Mouse (Mus musculus) intestine, embryonic 14.5 days (tissue): ENCODE data around the gene Alkbh3. TPM values are rescaled to one million over a fixed set of nuclear protein-coding genes. Genes with fewer than 3 reads are reported as not detected.

Source experiments
- ATAC-seq: fragments of 200-750 bp; cut with Nextera tagmentation; replicated peaks from 2 replicates; pipeline ENCODE4 v1.8.0; 2017; ENCODE audit warnings: low read depth, moderate number of reproducible peaks, moderate TSS enrichment, moderate library complexity; ENCODE audit not compliant: low FRiP score, low TSS enrichment
- DNase-seq: peaks from one replicate; pipeline ENCODE4 v3.0.0-alpha.2; 2018; ENCODE audit warnings: low spot score
- H3K27ac ChIP-seq: fragments of 300-500 bp; sonication (generic); 2 replicates; pipeline ENCODE4 v1.5.1; 2014; ENCODE audit warnings: low read depth, mild to moderate bottlenecking, control low read depth
- H3K27me3 ChIP-seq: fragments of 300-500 bp; sonication (generic); replicated peaks from 2 replicates; pipeline ENCODE4 v1.6.1; 2014; ENCODE audit warnings: low read length, control low read depth; ENCODE audit not compliant: control insufficient read depth, insufficient read depth
- H3K36me3 ChIP-seq: fragments of 300-500 bp; sonication (generic); 2 replicates; pipeline ENCODE4 v1.6.1; 2014; ENCODE audit warnings: low read length, control low read depth; ENCODE audit not compliant: control insufficient read depth, insufficient read depth
- H3K4me1 ChIP-seq: fragments of 300-500 bp; sonication (generic); replicated peaks from 2 replicates; pipeline ENCODE4 v1.6.1; 2014; ENCODE audit warnings: low read length, control low read depth, mixed read lengths; ENCODE audit not compliant: control insufficient read depth, insufficient read depth
- H3K4me2 ChIP-seq: fragments of 300-500 bp; sonication (generic); 2 replicates; pipeline ENCODE4 v1.6.1; 2014; ENCODE audit warnings: low read length
- H3K4me3 ChIP-seq: fragments of 300-500 bp; sonication (generic); 2 replicates; pipeline ENCODE4 v1.5.1; 2014; ENCODE audit warnings: low read depth, low read length, control low read depth, mixed read lengths
- H3K9ac ChIP-seq: fragments of 300-500 bp; sonication (generic); 2 replicates; pipeline ENCODE4 v1.6.1; 2014; ENCODE audit warnings: mild to moderate bottlenecking, low read length
- H3K9me3 ChIP-seq: fragments of 300-500 bp; sonication (generic); 2 replicates; pipeline ENCODE4 v1.6.1; 2016; ENCODE audit warnings: low read length, control low read depth; ENCODE audit not compliant: control insufficient read depth
- WGBS: fragments of 180-500 bp; shearing (Covaris S2); extraction: QIAGEN DNeasy Blood & Tissue Kit; methylation state at CpG from one replicate; pipeline ENCODE4 v1.1.7; 2014; 5-methylcytosine and 5-hydroxymethylcytosine counted together
- polyA plus RNA-seq: library from polyadenylated mRNA; unstranded; fragments of >200 nt; fragmentation: Nextera tagmentation; extraction: Ambion mirVana; gene quantifications from 2 replicates; pipeline ENCODE4 v1.2.1, GENCODE M21; 2014

Alkbh3 gene
- polyA plus RNA-seq, 1 experiment from 2014 or later: 64.3 TPM

- H3K36me3 ChIP-seq: peaks cover 32% of the 10 kb centered on the region
- no peak overlapping the region for H3K4me3 ChIP-seq
- no peaks in the 10 kb centered on the region for H3K9me3 ChIP-seq
- no peak overlapping the region for H3K9ac ChIP-seq
- ATAC-seq (no peak), DNase-seq (no peak)
- H3K4me2 ChIP-seq: no peak overlapping the region
- no peaks in the 10 kb centered on the region for H3K27me3 ChIP-seq
- H3K4me1 ChIP-seq: peaks cover 52% of the 10 kb centered on the region
- peak overlapping the region; percentile 51; the same call in 1 of the 2 replicates for H3K27ac ChIP-seq
- WGBS: 51% methylated on average over 7 of the region's 7 CpGs
Observed at GRCm38 (mm10) chr2:93979249-93980120, 31.1 kb downstream of the Alkbh3 start.

GRCm38 (mm10) chr2:93976436-93977252, 34.0 kb downstream of the Alkbh3 start:
- peak overlapping the region; percentile 75 for H3K27ac ChIP-seq
- WGBS: 2% methylated on average over 35 of the region's 37 CpGs
- peak overlapping the region; percentile 37 for H3K4me3 ChIP-seq
- no peaks in the 10 kb centered on the region for H3K27me3 ChIP-seq
- peak; percentile 82 for DNase-seq
- peak overlapping the region; percentile 75 for H3K4me2 ChIP-seq
- peaks cover 14% of the 10 kb centered on the region for H3K36me3 ChIP-seq
- H3K9ac ChIP-seq: peak overlapping the region; percentile 47
- peaks cover 44% of the 10 kb centered on the region for H3K4me1 ChIP-seq
- H3K9me3 ChIP-seq: no peaks in the 10 kb centered on the region
- ATAC-seq: peak; percentile 42

GRCm38 (mm10) chr2:93975526-93976435, 34.8 kb downstream of the Alkbh3 start:
- Histone ChIP-seq H3K9ac (peak overlapping the region; percentile 47), H3K4me1 (peaks cover 35% of the 10 kb centered on the region), H3K9me3 (no peaks in the 10 kb centered on the region), H3K27me3 (no peaks in the 10 kb centered on the region), H3K36me3 (peaks cover 6% of the 10 kb centered on the region), H3K27ac (peak overlapping the region; percentile 75), H3K4me3 (peak overlapping the region; percentile 37), H3K4me2 (peak overlapping the region; percentile 75)
- ATAC-seq (peak; percentile 16; the same call in 1 of the 2 replicates), DNase-seq (peak; percentile 61)
- WGBS: 23% methylated on average over 21 of the region's 21 CpGs

DNA sequence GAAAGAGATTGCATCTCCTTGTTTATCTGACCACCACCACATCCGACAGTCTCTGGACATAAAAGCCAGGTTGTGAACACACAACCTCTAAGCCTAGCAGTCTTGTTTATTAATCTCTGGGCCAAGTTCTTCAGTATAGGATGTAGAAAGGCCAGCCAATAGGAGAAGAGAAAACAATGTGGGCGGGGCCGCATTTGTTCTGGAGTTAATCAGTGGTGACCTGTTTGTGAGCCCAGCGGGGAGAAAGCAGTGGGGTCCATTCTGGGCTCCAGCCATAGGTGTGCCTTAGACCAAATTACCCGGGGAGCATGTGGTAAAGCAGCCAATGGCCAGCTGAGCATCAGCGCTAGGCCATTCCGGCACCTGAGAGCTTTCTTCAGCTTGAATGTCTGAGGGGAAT, 35.6 kb downstream of the Alkbh3 start:
- H3K9ac ChIP-seq: no peak overlapping the region
- H3K4me1 ChIP-seq: peaks cover 31% of the 10 kb centered on the region
- H3K4me3 ChIP-seq: no peak overlapping the region
- ATAC-seq (no peak), DNase-seq (no peak)
- H3K9me3 ChIP-seq: no peaks in the 10 kb centered on the region
- no peaks in the 10 kb centered on the region for H3K36me3 ChIP-seq
- H3K27ac ChIP-seq: no peak overlapping the region
- no peaks in the 10 kb centered on the region for H3K27me3 ChIP-seq
- no peak overlapping the region for H3K4me2 ChIP-seq
- WGBS: 45% methylated on average over 7 of the region's 7 CpGs

GRCm38 (mm10) chr2:93971647-93972046, 39.0 kb downstream of the Alkbh3 start:
- Histone ChIP-seq H3K4me3 (no peak overlapping the region), H3K4me2 (no peak overlapping the region), H3K27me3 (no peaks in the 10 kb centered on the region), H3K9ac (no peak overlapping the region), H3K4me1 (peaks cover 12% of the 10 kb centered on the region), H3K36me3 (no peaks in the 10 kb centered on the region), H3K9me3 (no peaks in the 10 kb centered on the region), H3K27ac (no peak overlapping the region)
- WGBS: 73% methylated on average over 3 of the region's 3 CpGs
- ATAC-seq: no peak
- no peak for DNase-seq

- DNase-seq (no peak), ATAC-seq (no peak)
- H3K4me2 ChIP-seq: no peak overlapping the region
- no peak overlapping the region for H3K27ac ChIP-seq
- no peaks in the 10 kb centered on the region for H3K4me1 ChIP-seq
- no peak overlapping the region for H3K9ac ChIP-seq
- H3K9me3 ChIP-seq: no peaks in the 10 kb centered on the region
- 63% methylated on average over 7 of the region's 7 CpGs for WGBS
- H3K4me3 ChIP-seq: no peak overlapping the region
- H3K36me3 ChIP-seq: no peaks in the 10 kb centered on the region
- no peaks in the 10 kb centered on the region for H3K27me3 ChIP-seq
Observed at GRCm38 (mm10) chr2:93964494-93965160, 46.0 kb downstream of the Alkbh3 start.

DNA sequence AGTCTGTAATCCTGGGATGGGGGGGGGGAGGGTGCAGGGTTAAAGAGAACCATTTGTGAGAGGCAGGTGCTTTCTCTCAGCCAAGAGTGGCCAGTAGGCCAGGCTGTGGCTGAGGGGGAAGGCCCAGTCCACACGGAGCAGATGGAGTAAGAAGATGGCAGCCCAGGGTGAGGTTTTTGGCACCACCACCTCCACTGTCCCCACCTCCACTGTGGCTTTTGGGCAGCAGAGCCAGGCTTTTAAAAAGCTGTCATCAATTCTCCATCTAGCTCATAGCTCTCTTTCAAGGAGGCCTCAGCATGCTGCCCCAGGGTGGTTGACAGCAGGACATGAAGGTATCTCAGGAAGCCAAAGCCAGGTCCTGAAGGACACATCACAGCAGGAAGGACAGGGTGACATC, 46.8 kb downstream of the Alkbh3 start:
- Histone ChIP-seq H3K4me1 (no peaks in the 10 kb centered on the region), H3K4me2 (no peak overlapping the region), H3K27me3 (no peaks in the 10 kb centered on the region; the same call in 1 of the 2 replicates), H3K9me3 (no peaks in the 10 kb centered on the region), H3K9ac (no peak overlapping the region), H3K36me3 (no peaks in the 10 kb centered on the region), H3K4me3 (no peak overlapping the region), H3K27ac (no peak overlapping the region)
- ATAC-seq (no peak), DNase-seq (no peak)
- whole genome bisulfite sequencing: 71% methylated on average over 1 of the region's 1 CpGs
